Mouse (Mus musculus) thymus, adult 2 months (tissue): ENCODE results near the gene St6galnac3.

Experiments used
- CTCF ChIP-seq: fragments of 200-500 bp; IDR thresholded peaks from 2 replicates; pipeline ENCODE4 v1.5.1; 2012; ENCODE audit warnings: mild to moderate bottlenecking, control low read depth, low read length, moderate library complexity, borderline replicate concordance; ENCODE audit not compliant: control insufficient read depth, poor library complexity, insufficient read depth; ENCODE audit errors: extremely low read depth
- POLR2A ChIP-seq: fragments of 200-500 bp; IDR thresholded peaks from 2 replicates; pipeline ENCODE4 v1.6.1; 2012; ENCODE audit warnings: mild to moderate bottlenecking, low read length, control low read depth, moderate library complexity; ENCODE audit not compliant: control insufficient read depth, poor library complexity, insufficient read depth; ENCODE audit errors: extremely low read depth

GRCm38 (mm10) chr3:153277389-153277999 lies 447.5 kb downstream of the St6galnac3 start:
- no peak for TF ChIP-seq CTCF
- no peak for TF ChIP-seq POLR2A
